Mouse (Mus musculus) heart, adult 8-10 months (tissue): ENCODE data around the gene 4632433K11Rik. TPM values are rescaled to one million over a fixed set of nuclear protein-coding genes. Genes with fewer than 3 reads are reported as not detected.

Experiments used
- DNase-seq: peaks from one replicate; pipeline ENCODE4 v3.0.0; 2022; ENCODE audit warnings: low spot score
- total RNA-seq, 4 experiments: library from RNA; stranded (reverse); gene quantifications; 2 replicates each; pipeline ENCODE4 v1.2.4; 2022

The 4632433K11Rik gene
- total RNA-seq, 4 experiments from 2014 or later: 0.37 TPM; not detected in 3

- peak; percentile 99 for DNase-seq
These were observed 13.8 kb upstream of the 4632433K11Rik start, which contains the start of the genes Zfp865 and Ccdc106 for GRCm38 (mm10) chr7:5020000-5020681. TSS of gene Zfp865 (plus strand) at chr7:5020376. TSS of gene Ccdc106 (plus strand) at chr7:5020553.

GRCm38 (mm10) chr7:5020685-5021084 is 13.2 kb upstream of the 4632433K11Rik start:
- DNase-seq: no peak

- no peak for DNase-seq
These were observed 12.7 kb upstream of the 4632433K11Rik start for GRCm38 (mm10) chr7:5021197-5021596.

- no peak for DNase-seq
These were observed 4.4 kb upstream of the 4632433K11Rik start for GRCm38 (mm10) chr7:5029543-5029942.

- DNase-seq: no peak
These were observed 4.0 kb upstream of the 4632433K11Rik start for GRCm38 (mm10) chr7:5029946-5030345.

GRCm38 (mm10) chr7:5030554-5031275 is 3.2 kb upstream of the 4632433K11Rik start:
- DNase-seq: no peak

- no peak for DNase-seq
These were observed 2.4 kb upstream of the 4632433K11Rik start for GRCm38 (mm10) chr7:5031496-5031895.

GRCm38 (mm10) chr7:5035628-5036027 is 1.7 kb downstream of the 4632433K11Rik start:
- DNase-seq: no peak

GRCm38 (mm10) chr7:5036136-5036535 is 2.2 kb downstream of the 4632433K11Rik start:
- no peak for DNase-seq

- DNase-seq: no peak
These were observed 3.1 kb downstream of the 4632433K11Rik start for GRCm38 (mm10) chr7:5037026-5037425.

GRCm38 (mm10) chr7:5037467-5037866 is 3.5 kb downstream of the 4632433K11Rik start:
- DNase-seq: no peak

GRCm38 (mm10) chr7:5038109-5038732 is 4.3 kb downstream of the 4632433K11Rik start, which contains the start of gene Zfp784:
TSS of gene Zfp784 (minus strand) at chr7:5038446.
- peak; percentile 94 for DNase-seq

GRCm38 (mm10) chr7:5038940-5039339 is 5.0 kb downstream of the 4632433K11Rik start:
- DNase-seq: no peak

GRCm38 (mm10) chr7:5044981-5045380 is 11.1 kb downstream of the 4632433K11Rik start:
- no peak for DNase-seq

- DNase-seq: no peak
These were observed 12.2 kb downstream of the 4632433K11Rik start for GRCm38 (mm10) chr7:5046112-5046511.

- peak; percentile 41 for DNase-seq
These were observed 13.4 kb downstream of the 4632433K11Rik start for GRCm38 (mm10) chr7:5047313-5047712.

GRCm38 (mm10) chr7:5051193-5052192 is 17.6 kb downstream of the 4632433K11Rik start, which contains the start of gene Zfp580:
TSS of gene Zfp580 (plus strand) at chr7:5051538.
- DNase-seq: peak; percentile 64

GRCm38 (mm10) chr7:5052438-5052837 is 18.5 kb downstream of the 4632433K11Rik start:
- no peak for DNase-seq

- no peak for DNase-seq
These were observed 19.0 kb downstream of the 4632433K11Rik start for GRCm38 (mm10) chr7:5052931-5053343.

- DNase-seq: no peak
These were observed 19.7 kb downstream of the 4632433K11Rik start for GRCm38 (mm10) chr7:5053456-5054179.
